Mouse (Mus musculus): Measurements from ENCODE around the gene Adprhl1. TPM values are rescaled to one million over a fixed set of nuclear protein-coding genes. Genes with fewer than 3 reads are reported as not detected.

Gene Adprhl1
- polyA plus RNA-seq, 1 experiment from 2014 or later: 0.48 TPM

- WGBS: 84% methylated on average over 4 of the region's 4 CpGs
- Histone ChIP-seq H3K9ac (no peak overlapping the region), H3K36me3 (peaks cover 96% of the 10 kb centered on the region), H3K9me3 (replicated peaks) (no peaks in the 10 kb centered on the region), H3K4me1 (no peaks in the 10 kb centered on the region), H3K27me3 (no peaks in the 10 kb centered on the region), H3K27ac (no peak overlapping the region), H3K4me3 (replicated peaks) (no peak overlapping the region), H3K4me2 (no peak overlapping the region)
- ATAC-seq (replicated peaks; ENCODE audit: low FRiP score): no peak
These were observed 79.7 kb downstream of the Adprhl1 start for GRCm38 (mm10) chr8:13174305-13174704.

MicroRNA genes within 50 kb of the gene (microRNA counts, 519-probe panel; counts per million panel counts)
- 2,442 counts per million, percentile 39 among the panel's probes with 10 or more counts for microRNA mmu-miR-1968

Small RNAs within 50 kb of the gene (microRNA-seq; reads per million reads assigned to microRNA genes)
- gene Mir1968: 11.3 reads per million, percentile 30 among the genes with 10 or more reads in this experiment

Other genes with a start within 250 kb of the Adprhl1 start
- gene F7, start 228.1 kb downstream of the Adprhl1 start, polyA plus RNA-seq (2015; fragmentation: Nextera tagmentation; extraction: Ambion mirVana): 0.19 and 0.21 TPM in 2 replicates
- 1.8 and 3.7 TPM in 2 replicates for gene F10, start 216.9 kb downstream of the Adprhl1 start, polyA plus RNA-seq (2015; fragmentation: Nextera tagmentation; extraction: Ambion mirVana)
- 1.6 and 1.9 TPM in 2 replicates for gene Proz, start 193.2 kb downstream of the Adprhl1 start, polyA plus RNA-seq (2015; fragmentation: Nextera tagmentation; extraction: Ambion mirVana)
- gene Pcid2, start 148.7 kb downstream of the Adprhl1 start, polyA plus RNA-seq (2015; fragmentation: Nextera tagmentation; extraction: Ambion mirVana): 42.8 and 45.5 TPM in 2 replicates
- gene Cul4a, start 148.5 kb downstream of the Adprhl1 start, polyA plus RNA-seq (2015; fragmentation: Nextera tagmentation; extraction: Ambion mirVana): 104 and 105 TPM in 2 replicates
- 299 and 302 TPM in 2 replicates for gene Lamp1, start 95.0 kb downstream of the Adprhl1 start, polyA plus RNA-seq (2015; fragmentation: Nextera tagmentation; extraction: Ambion mirVana)
- gene Grtp1, start 53.5 kb downstream of the Adprhl1 start, polyA plus RNA-seq (2015; fragmentation: Nextera tagmentation; extraction: Ambion mirVana): 19.3 and 21.3 TPM in 2 replicates
- 24.6 and 26.0 TPM in 2 replicates for gene Dcun1d2, start 34.0 kb upstream of the Adprhl1 start, polyA plus RNA-seq (2015; fragmentation: Nextera tagmentation; extraction: Ambion mirVana)
- 41.4 and 45.1 TPM in 2 replicates for gene Tmco3, start 34.0 kb upstream of the Adprhl1 start, polyA plus RNA-seq (2015; fragmentation: Nextera tagmentation; extraction: Ambion mirVana)
- 169 and 183 TPM in 2 replicates for gene Tfdp1, start 84.6 kb upstream of the Adprhl1 start, polyA plus RNA-seq (2015; fragmentation: Nextera tagmentation; extraction: Ambion mirVana)
- not detected in 2 replicates for gene Atp4b, start 142.7 kb upstream of the Adprhl1 start, polyA plus RNA-seq (2015; fragmentation: Nextera tagmentation; extraction: Ambion mirVana)
- not detected in 2 replicates for gene Grk1, start 150.9 kb upstream of the Adprhl1 start, polyA plus RNA-seq (2015; fragmentation: Nextera tagmentation; extraction: Ambion mirVana)
- gene Tmem255b, start 181.0 kb upstream of the Adprhl1 start, polyA plus RNA-seq (2015; fragmentation: Nextera tagmentation; extraction: Ambion mirVana): 0.62 and 1.2 TPM in 2 replicates
- gene Gas6, start 240.3 kb upstream of the Adprhl1 start, polyA plus RNA-seq (2015; fragmentation: Nextera tagmentation; extraction: Ambion mirVana): 52.2 and 55.3 TPM in 2 replicates

All from kidney, embryonic 15.5 days (tissue).